Mouse (Mus musculus) urinary bladder, postnatal 10 days (tissue): ENCODE measurements at regions not wholly inside any gene's neighbourhood (a gene's known extent, or its start where the extent isn't known, plus 50 kb on each side); places are given as distances from the start of the nearest gene placed in this dataset.

Experiments used
- DNase-seq: peaks from one replicate; pipeline ENCODE4 v3.0.0; 2022; ENCODE audit warnings: low spot score

DNA sequence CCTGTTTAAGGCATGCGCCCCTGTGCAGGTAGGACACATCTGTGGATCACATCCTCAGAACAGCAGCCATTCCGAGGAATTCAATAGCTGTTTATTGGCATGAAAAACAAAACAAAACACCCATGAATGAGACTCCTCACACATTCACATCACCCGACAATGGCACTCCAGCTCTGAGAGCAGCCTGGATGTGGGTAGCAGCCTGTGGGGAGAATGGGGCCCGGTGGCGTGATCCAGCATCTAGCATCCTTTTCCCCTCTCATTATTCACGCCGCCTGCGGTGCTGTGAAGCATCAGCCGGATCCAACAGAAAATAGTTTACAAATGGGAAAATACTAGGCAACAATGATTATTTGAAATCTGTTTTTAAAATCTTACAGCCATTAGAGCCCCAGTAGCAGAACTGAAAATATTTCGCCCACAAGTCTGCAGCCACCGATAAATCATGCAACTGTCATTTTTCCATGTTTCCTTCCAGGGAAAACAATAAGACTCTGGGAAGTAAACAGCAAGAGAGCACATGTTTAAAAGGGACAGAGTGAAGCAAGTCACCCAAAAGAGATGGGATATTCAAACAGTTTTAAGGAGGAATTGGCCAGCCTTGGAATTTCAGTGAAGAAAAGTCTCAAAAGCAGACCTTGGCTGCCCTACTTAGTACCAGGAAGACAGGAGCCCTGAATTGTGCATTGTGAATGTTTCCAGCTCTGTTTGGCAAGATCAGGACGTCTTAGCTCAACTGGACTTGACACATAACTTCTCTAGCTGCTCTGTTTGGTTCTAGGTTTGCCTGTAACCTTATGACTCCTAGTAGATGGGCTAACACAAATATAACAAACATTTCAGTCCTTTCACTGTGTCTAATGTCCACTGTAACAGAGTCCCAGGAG, 50.2 kb upstream of the Arntl start:
- DNase-seq, result no peak
